Mouse (Mus musculus) myocyte (in vitro differentiated cells): ENCODE results near the gene Gm13023.
"Not testable (repeated sequence)": the region's sequence is repeated elsewhere in the genome, so short reads cannot be mapped to it uniquely, and the experiment has no call there.

Experiments used
- CEBPB ChIP-seq: IDR thresholded peaks from 2 replicates; pipeline ENCODE4 v1.6.1; 2011; ENCODE audit warnings: mild to moderate bottlenecking, moderate library complexity; ENCODE audit not compliant: poor library complexity, insufficient read depth, severe bottlenecking
- E2F4 ChIP-seq: IDR thresholded peaks from one replicate; pipeline ENCODE4 v1.6.1; 2011; ENCODE audit warnings: mild to moderate bottlenecking, control low read depth, moderate library complexity; ENCODE audit not compliant: insufficient read depth
- MAX ChIP-seq: IDR thresholded peaks from one replicate; pipeline ENCODE4 v1.6.1; 2011; ENCODE audit warnings: low read depth, mild to moderate bottlenecking, control low read depth
- MYOD1 ChIP-seq, 3 experiments: IDR thresholded peaks; one replicate each; pipeline ENCODE4 v1.6.1; 2011; ENCODE audit warnings: control low read depth in 2 of 3, low read depth in 2 of 3, mild to moderate bottlenecking in 2 of 3, moderate library complexity in 1 of 3; ENCODE audit not compliant: insufficient read length in 2 of 3, control insufficient read depth in 1 of 3
- MYOG ChIP-seq, 3 experiments: IDR thresholded peaks; one replicate each; pipeline ENCODE4 v1.6.1; 2011; ENCODE audit warnings: control low read depth in 2 of 3, low read depth in 2 of 3, mild to moderate bottlenecking in 2 of 3; ENCODE audit not compliant: insufficient read length in 2 of 3, control insufficient read depth in 1 of 3, insufficient read depth in 1 of 3
- POLR2A ChIP-seq: IDR thresholded peaks from one replicate; pipeline ENCODE4 v1.6.1; 2011; ENCODE audit warnings: low read depth, mild to moderate bottlenecking, control low read depth, moderate library complexity; ENCODE audit not compliant: insufficient read length
- POLR2AphosphoS2 ChIP-seq: IDR thresholded peaks from one replicate; pipeline ENCODE4 v1.6.1; 2011; ENCODE audit warnings: low read depth, control low read depth; ENCODE audit not compliant: insufficient read length
- REST ChIP-seq: IDR thresholded peaks from one replicate; pipeline ENCODE4 v1.6.1; 2011; ENCODE audit warnings: mild to moderate bottlenecking, control low read depth, moderate library complexity; ENCODE audit not compliant: insufficient read depth, insufficient read length
- TCF12 ChIP-seq: IDR thresholded peaks from one replicate; pipeline ENCODE4 v1.6.1; 2011; ENCODE audit warnings: mild to moderate bottlenecking, control low read depth; ENCODE audit not compliant: poor library complexity, insufficient read depth, severe bottlenecking
- TCF3 ChIP-seq: IDR thresholded peaks from one replicate; pipeline ENCODE4 v1.6.1; 2011; ENCODE audit warnings: low read depth, control low read depth; ENCODE audit not compliant: insufficient read length
- USF1 ChIP-seq: IDR thresholded peaks from one replicate; pipeline ENCODE4 v1.6.1; 2011; ENCODE audit warnings: low read depth, mild to moderate bottlenecking, control low read depth, moderate library complexity

DNA sequence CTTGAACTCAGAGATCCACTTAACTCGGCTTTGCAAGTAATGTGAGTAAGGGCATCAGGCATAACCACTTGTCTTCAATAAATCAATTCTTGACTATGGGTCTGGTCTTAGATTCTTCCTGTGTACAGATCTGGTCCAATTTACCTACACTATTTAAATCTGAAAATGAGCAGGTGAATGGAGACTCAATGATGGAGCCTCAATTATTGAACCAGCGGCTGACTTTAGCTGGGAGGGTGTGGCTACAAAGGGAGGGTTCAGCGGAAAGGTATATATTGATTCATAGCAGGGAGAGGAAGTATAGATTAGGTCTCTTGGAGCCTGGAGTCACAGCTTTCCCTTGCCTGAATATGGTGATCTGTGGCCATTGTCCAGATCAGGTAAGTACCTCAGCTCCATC is at the start of gene Gm13023:
- not testable (repeated sequence) for TF ChIP-seq POLR2A; TCF3; E2F4; CEBPB; MYOG (IDR thresholded peaks at IDR 0.05; ENCODE audit: control insufficient read depth in 1 of 3, insufficient read depth in 1 of 3, insufficient read length in 2 of 3, low read depth in 2 of 3); USF1; MYOD1 (IDR thresholded peaks at IDR 0.05; ENCODE audit: control insufficient read depth in 1 of 3, insufficient read length in 2 of 3, low read depth in 2 of 3); MAX; POLR2AphosphoS2; REST; TCF12
